Comparison of ENCODE assay signal across 8 mouse cellular contexts in genomic region chr5:30713691-30714090, GRCm38 (mm10). TPM values are rescaled to one million over a fixed set of nuclear protein-coding genes. Genes with fewer than 3 reads are reported as not detected.
DNase-seq lines count a peak whose midpoint lies in the region; ATAC-seq and TF ChIP-seq lines count a peak whose summit lies in the region.

No protein-coding gene starts in this region.

- TF ChIP-seq CTCF in midbrain, postnatal 0 days (IDR thresholded peaks at IDR 0.05): no peak

- H3K4me3 ChIP-seq in kidney, embryonic 16.5 days (ENCODE audit: low read length): peak overlapping the region; percentile 58
- H3K4me3 ChIP-seq in embryonic facial prominence, embryonic 14.5 days (ENCODE audit: low read depth, low read length): peak overlapping the region; percentile 54
- peak overlapping the region; percentile 41 for H3K4me3 ChIP-seq in intestine, embryonic 14.5 days (ENCODE audit: low read depth, low read length)
- peak overlapping the region; percentile 74 for H3K4me3 ChIP-seq in midbrain, postnatal 0 days (ENCODE audit: low read depth, low read length)

- H3K4me2 ChIP-seq in kidney, embryonic 16.5 days (replicated peaks; ENCODE audit: low read depth, low read length): peak overlapping the region; percentile 94
- H3K4me2 ChIP-seq in embryonic facial prominence, embryonic 14.5 days (ENCODE audit: low read depth, low read length): peak overlapping the region; percentile 86
- H3K4me2 ChIP-seq in intestine, embryonic 14.5 days (ENCODE audit: low read length): peak overlapping the region; percentile 83
- peak overlapping the region; percentile 68 for H3K4me2 ChIP-seq in midbrain, postnatal 0 days (ENCODE audit: low read depth, low read length, poor library complexity, severe bottlenecking)

- peak overlapping the region; percentile 43 for H3K9ac ChIP-seq in kidney, embryonic 16.5 days (replicated peaks; ENCODE audit: low read length)
- peak overlapping the region; percentile 61 for H3K9ac ChIP-seq in embryonic facial prominence, embryonic 14.5 days (ENCODE audit: low read depth, low read length)
- H3K9ac ChIP-seq in intestine, embryonic 14.5 days (ENCODE audit: low read length): peak overlapping the region; percentile 45
- peak overlapping the region; percentile 91 for H3K9ac ChIP-seq in midbrain, postnatal 0 days (replicated peaks; ENCODE audit: low read length, poor library complexity, severe bottlenecking)

- H3K36me3 ChIP-seq in kidney, embryonic 16.5 days (ENCODE audit: insufficient read depth, low read length): no peaks in the 10 kb centered on the region
- no peaks in the 10 kb centered on the region for H3K36me3 ChIP-seq in embryonic facial prominence, embryonic 14.5 days (ENCODE audit: control insufficient read depth, insufficient read depth, low read length)
- H3K36me3 ChIP-seq in intestine, embryonic 14.5 days (ENCODE audit: control insufficient read depth, insufficient read depth, low read length): no peaks in the 10 kb centered on the region
- no peaks in the 10 kb centered on the region for H3K36me3 ChIP-seq in midbrain, postnatal 0 days (ENCODE audit: insufficient read depth, low read length)

- ATAC-seq in kidney, embryonic 16.5 days (ENCODE audit: low FRiP score, low TSS enrichment): no peak
- no peak for ATAC-seq in embryonic facial prominence, embryonic 14.5 days (ENCODE audit: low read depth)
- ATAC-seq in intestine, embryonic 14.5 days (replicated peaks; ENCODE audit: low FRiP score, low TSS enrichment, low read depth): no peak
- no peak for ATAC-seq in midbrain, postnatal 0 days (ENCODE audit: low FRiP score)

- peaks cover 24% of the 10 kb centered on the region for H3K4me1 ChIP-seq in kidney, embryonic 16.5 days (ENCODE audit: insufficient read depth, low read length)
- H3K4me1 ChIP-seq in embryonic facial prominence, embryonic 14.5 days (ENCODE audit: control insufficient read depth, insufficient read depth, low read length): peaks cover 23% of the 10 kb centered on the region; the same call in 1 of the 2 replicates
- H3K4me1 ChIP-seq in intestine, embryonic 14.5 days (replicated peaks; ENCODE audit: control insufficient read depth, insufficient read depth, low read length): peaks cover 16% of the 10 kb centered on the region
- H3K4me1 ChIP-seq in midbrain, postnatal 0 days (ENCODE audit: insufficient read depth, low read length): no peaks in the 10 kb centered on the region; the same call in 1 of the 2 replicates

- 25% methylated on average over 11 of the region's 11 CpGs for WGBS in kidney, embryonic 16.5 days
- 26% methylated on average over 11 of the region's 11 CpGs for WGBS in embryonic facial prominence, embryonic 14.5 days
- WGBS in intestine, embryonic 14.5 days: 21% methylated on average over 11 of the region's 11 CpGs
- 9% methylated on average over 11 of the region's 11 CpGs for WGBS in midbrain, postnatal 0 days

- H3K27me3 ChIP-seq in kidney, embryonic 16.5 days (ENCODE audit: insufficient read depth, low read length): peaks cover 54% of the 10 kb centered on the region
- peaks cover 50% of the 10 kb centered on the region for H3K27me3 ChIP-seq in embryonic facial prominence, embryonic 14.5 days (replicated peaks; ENCODE audit: control insufficient read depth, insufficient read depth, low read length)
- peaks cover 54% of the 10 kb centered on the region for H3K27me3 ChIP-seq in intestine, embryonic 14.5 days (replicated peaks; ENCODE audit: control insufficient read depth, insufficient read depth, low read length)
- no peaks in the 10 kb centered on the region for H3K27me3 ChIP-seq in midbrain, postnatal 0 days (ENCODE audit: insufficient read depth, low read length)

- no peak for DNase-seq in kidney, adult 9 months
- no peak for DNase-seq in embryonic facial prominence, embryonic 14.5 days (ENCODE audit: low spot score)
- DNase-seq in intestine, embryonic 14.5 days (ENCODE audit: low spot score): no peak
- peak; percentile 41 for DNase-seq in midbrain, postnatal 0 days (ENCODE audit: low spot score)
- DNase-seq in adrenal gland, postnatal 14 days: no peak
- no peak for DNase-seq in left cerebral cortex, adult 18-20 months (ENCODE audit: low spot score in 2 of 2)
- DNase-seq in ovary, postnatal 36 days (ENCODE audit: low spot score): no peak

- no peak overlapping the region for H3K27ac ChIP-seq in kidney, embryonic 16.5 days (ENCODE audit: low read length)
- no peak overlapping the region for H3K27ac ChIP-seq in embryonic facial prominence, embryonic 14.5 days (replicated peaks; ENCODE audit: low read depth, low read length)
- no peak overlapping the region for H3K27ac ChIP-seq in intestine, embryonic 14.5 days (ENCODE audit: low read depth)
- H3K27ac ChIP-seq in midbrain, postnatal 0 days (ENCODE audit: low read depth, low read length): peak overlapping the region; percentile 97

- no peaks in the 10 kb centered on the region for H3K9me3 ChIP-seq in kidney, embryonic 16.5 days (ENCODE audit: low read length)
- H3K9me3 ChIP-seq in embryonic facial prominence, embryonic 14.5 days (ENCODE audit: control insufficient read depth, low read length): no peaks in the 10 kb centered on the region
- no peaks in the 10 kb centered on the region for H3K9me3 ChIP-seq in intestine, embryonic 14.5 days (ENCODE audit: control insufficient read depth, low read length)
- no peaks in the 10 kb centered on the region for H3K9me3 ChIP-seq in midbrain, postnatal 0 days (ENCODE audit: low read length)

RNA-seq across cellular contexts. Expression of gene Dpysl5, which starts 2.3 kb away (rescaled TPM):
- 5.4 and 7.1 TPM in 2 replicates for polyA plus RNA-seq in kidney, embryonic 16.5 days (2015; fragmentation: Nextera tagmentation; extraction: Ambion mirVana)
- 17.0 and 17.5 TPM in 2 replicates for polyA plus RNA-seq in embryonic facial prominence, embryonic 14.5 days (2014; fragmentation: Nextera tagmentation; extraction: Ambion mirVana)
- polyA plus RNA-seq in intestine, embryonic 14.5 days (2014; fragmentation: Nextera tagmentation; extraction: Ambion mirVana): 8.7 and 10.4 TPM in 2 replicates
- 334 and 374 TPM in 2 replicates for total RNA-seq in midbrain, postnatal 0 days (2014; rRNA removed)
- polyA plus RNA-seq in midbrain, postnatal 0 days (2015; fragmentation: Nextera tagmentation; extraction: Ambion mirVana): 232 and 234 TPM in 2 replicates
- 1.4 and 4.5 TPM in 2 replicates for total RNA-seq in adrenal gland, postnatal 14 days (2021)
- total RNA-seq in left cerebral cortex, adult 18-20 months (2021): 10 to 100 TPM; 18.2 to 20.6 TPM

RNA-seq across cellular contexts. Expression of gene Cenpa, which starts 47.1 kb away (rescaled TPM):
- 266 and 282 TPM in 2 replicates for polyA plus RNA-seq in kidney, embryonic 16.5 days (2015; fragmentation: Nextera tagmentation; extraction: Ambion mirVana)
- polyA plus RNA-seq in embryonic facial prominence, embryonic 14.5 days (2014; fragmentation: Nextera tagmentation; extraction: Ambion mirVana): 209 and 251 TPM in 2 replicates
- 292 and 293 TPM in 2 replicates for polyA plus RNA-seq in intestine, embryonic 14.5 days (2014; fragmentation: Nextera tagmentation; extraction: Ambion mirVana)
- total RNA-seq in midbrain, postnatal 0 days (2014; rRNA removed): 8.9 and 9.4 TPM in 2 replicates
- polyA plus RNA-seq in midbrain, postnatal 0 days (2015; fragmentation: Nextera tagmentation; extraction: Ambion mirVana): 19.6 and 22.6 TPM in 2 replicates
- total RNA-seq in adrenal gland, postnatal 14 days (2021): 39.0 and 39.1 TPM in 2 replicates
- 1 to 10 TPM; 2.8 to 5.3 TPM for total RNA-seq in left cerebral cortex, adult 18-20 months (2021)

Comparison
In these comparisons a context has a peak if more than half of its experiments do, and no peak if none do; other contexts are left out.
1. RNA of gene Dpysl5, which starts 2.3 kb away (polyA plus RNA-seq): 232 to 234 TPM in midbrain, postnatal 0 days; 17.0 to 17.5 TPM in embryonic facial prominence, embryonic 14.5 days, 8.7 to 10.4 TPM in intestine, embryonic 14.5 days and 5.4 to 7.1 TPM in kidney, embryonic 16.5 days; every median in the first group is over 10 times any median in the second.
2. Peak in every context shown above with its lines, with median percentiles within 50 percentile points of each other: H3K4me2 ChIP-seq, H3K4me3 ChIP-seq and H3K9ac ChIP-seq.